Mouse (Mus musculus): ENCODE data around the gene Prickle4. TPM values are rescaled to one million over a fixed set of nuclear protein-coding genes. Genes with fewer than 3 reads are reported as not detected.
A peak's percentile ranks its signal among the peaks of the same experiment; 100 is the strongest.

The Prickle4 gene
- polyA plus RNA-seq, 1 experiment from 2014 or later = 0.51 TPM

- Histone ChIP-seq H3K9me3 (ENCODE audit: control insufficient read depth, low read length) (no peaks in the 10 kb centered on the region), H3K4me1 (replicated peaks; ENCODE audit: control insufficient read depth, insufficient read depth) (no peaks in the 10 kb centered on the region), H3K36me3 (ENCODE audit: control insufficient read depth, insufficient read depth, low read length) (no peaks in the 10 kb centered on the region), H3K27me3 (ENCODE audit: control insufficient read depth, insufficient read depth, low read length) (no peaks in the 10 kb centered on the region), H3K4me2 (replicated peaks; ENCODE audit: low read depth) (no peak overlapping the region), H3K27ac (replicated peaks) (peak overlapping the region; percentile 45; the same call in 1 of the 2 replicates), H3K4me3 (ENCODE audit: low read depth, low read length) (no peak overlapping the region), H3K9ac (ENCODE audit: low read length) (no peak overlapping the region)
- 37% methylated on average over 4 of the region's 4 CpGs for WGBS
- ATAC-seq (ENCODE audit: low FRiP score, low TSS enrichment) (peak; percentile 48; the same call in 1 of the 2 replicates), DNase-seq (ENCODE audit: low spot score) (peak; percentile 66)
- TF ChIP-seq CTCF (IDR thresholded peaks at IDR 0.05; ENCODE audit: low read depth) (no peak), EP300 (optimal IDR thresholded peaks at IDR 0.05) (no peak)
These were observed 14.4 kb upstream of the Prickle4 start for GRCm38 (mm10) chr17:47708972-47709371.

GRCm38 (mm10) chr17:47707961-47708360 lies 13.4 kb upstream of the Prickle4 start:
- Histone ChIP-seq H3K9ac (ENCODE audit: low read length) (no peak overlapping the region), H3K27ac (replicated peaks) (no peak overlapping the region), H3K4me1 (replicated peaks; ENCODE audit: control insufficient read depth, insufficient read depth) (no peaks in the 10 kb centered on the region), H3K4me3 (ENCODE audit: low read depth, low read length) (no peak overlapping the region), H3K4me2 (replicated peaks; ENCODE audit: low read depth) (no peak overlapping the region), H3K36me3 (ENCODE audit: control insufficient read depth, insufficient read depth, low read length) (no peaks in the 10 kb centered on the region), H3K27me3 (ENCODE audit: control insufficient read depth, insufficient read depth, low read length) (no peaks in the 10 kb centered on the region), H3K9me3 (ENCODE audit: control insufficient read depth, low read length) (no peaks in the 10 kb centered on the region)
- DNase-seq (ENCODE audit: low spot score) (no peak), ATAC-seq (ENCODE audit: low FRiP score, low TSS enrichment) (no peak)
- no peak for TF ChIP-seq CTCF (IDR thresholded peaks at IDR 0.05; ENCODE audit: low read depth)
- WGBS = 80% methylated on average over 3 of the region's 3 CpGs

- DNase-seq (ENCODE audit: low spot score) (no peak), ATAC-seq (ENCODE audit: low FRiP score, low TSS enrichment) (no peak)
- Histone ChIP-seq H3K4me2 (replicated peaks; ENCODE audit: low read depth) (no peak overlapping the region), H3K27ac (replicated peaks) (no peak overlapping the region), H3K9ac (ENCODE audit: low read length) (no peak overlapping the region), H3K4me1 (replicated peaks; ENCODE audit: control insufficient read depth, insufficient read depth) (no peaks in the 10 kb centered on the region), H3K9me3 (ENCODE audit: control insufficient read depth, low read length) (no peaks in the 10 kb centered on the region), H3K36me3 (ENCODE audit: control insufficient read depth, insufficient read depth, low read length) (peaks cover 7% of the 10 kb centered on the region; the same call in 1 of the 2 replicates), H3K4me3 (ENCODE audit: low read depth, low read length) (no peak overlapping the region), H3K27me3 (ENCODE audit: control insufficient read depth, insufficient read depth, low read length) (no peaks in the 10 kb centered on the region)
- TF ChIP-seq CTCF (IDR thresholded peaks at IDR 0.05; ENCODE audit: low read depth) (no peak), EP300 (optimal IDR thresholded peaks at IDR 0.05) (no peak)
- WGBS = 47% methylated on average over 1 of the region's 1 CpGs
These were observed 11.7 kb upstream of the Prickle4 start for GRCm38 (mm10) chr17:47706196-47706595.

DNA sequence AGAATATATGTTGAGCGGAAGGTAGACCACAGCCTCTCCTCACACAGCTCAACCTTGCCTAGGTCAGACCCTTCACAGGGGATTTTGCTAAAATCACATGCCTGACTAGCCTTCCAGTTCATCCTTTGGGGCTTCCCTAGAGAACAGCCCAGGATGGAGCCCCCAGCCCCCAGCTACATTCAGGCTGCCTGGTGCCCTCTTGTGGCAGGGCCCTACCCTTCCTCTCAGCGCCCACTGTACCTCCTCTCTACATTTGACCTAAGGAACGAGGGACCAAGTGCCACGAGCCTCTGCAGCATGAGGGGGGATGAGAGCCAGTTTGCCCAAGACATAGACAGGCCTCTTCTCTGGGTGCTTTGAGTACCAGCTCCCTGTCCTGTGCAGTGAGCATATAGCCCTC lies 10.2 kb upstream of the Prickle4 start:
- Histone ChIP-seq H3K36me3 (ENCODE audit: control insufficient read depth, insufficient read depth, low read length) (peaks cover 7% of the 10 kb centered on the region; the same call in 1 of the 2 replicates), H3K27me3 (ENCODE audit: control insufficient read depth, insufficient read depth, low read length) (no peaks in the 10 kb centered on the region), H3K4me2 (replicated peaks; ENCODE audit: low read depth) (no peak overlapping the region), H3K9ac (ENCODE audit: low read length) (no peak overlapping the region), H3K27ac (replicated peaks) (no peak overlapping the region), H3K9me3 (ENCODE audit: control insufficient read depth, low read length) (no peaks in the 10 kb centered on the region), H3K4me1 (replicated peaks; ENCODE audit: control insufficient read depth, insufficient read depth) (no peaks in the 10 kb centered on the region), H3K4me3 (ENCODE audit: low read depth, low read length) (no peak overlapping the region)
- DNase-seq (ENCODE audit: low spot score) (no peak), ATAC-seq (ENCODE audit: low FRiP score, low TSS enrichment) (no peak)
- no peak for TF ChIP-seq EP300 (optimal IDR thresholded peaks at IDR 0.05)
- peak; percentile 47 for TF ChIP-seq CTCF (IDR thresholded peaks at IDR 0.05; ENCODE audit: low read depth)
- 78% methylated on average over 4 of the region's 4 CpGs for WGBS

DNA sequence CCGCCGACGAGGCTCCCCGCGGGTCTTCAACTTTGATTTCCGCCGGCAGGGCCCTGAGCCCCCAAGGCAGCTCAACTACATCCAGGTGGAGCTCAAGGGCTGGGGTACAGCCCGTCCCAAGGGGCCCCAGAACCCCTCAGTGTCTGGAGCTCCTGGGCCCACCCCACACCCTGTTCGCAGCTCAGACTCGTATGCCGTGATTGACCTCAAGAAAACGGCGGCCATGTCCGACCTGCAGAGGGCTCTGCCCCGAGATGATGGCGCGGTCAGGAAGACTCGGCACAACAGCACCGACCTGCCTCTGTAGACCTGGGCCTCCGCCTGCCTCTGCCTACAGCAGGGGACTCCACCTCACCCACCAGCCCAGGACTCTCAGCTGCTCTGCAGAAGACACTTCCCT lies 9.0 kb upstream of the Prickle4 start:
- H3K4me2 ChIP-seq (replicated peaks; ENCODE audit: low read depth) = no peak overlapping the region
- H3K4me1 ChIP-seq (replicated peaks; ENCODE audit: control insufficient read depth, insufficient read depth) = no peaks in the 10 kb centered on the region
- DNase-seq (ENCODE audit: low spot score) (no peak), ATAC-seq (ENCODE audit: low FRiP score, low TSS enrichment) (no peak)
- no peaks in the 10 kb centered on the region for H3K9me3 ChIP-seq (ENCODE audit: control insufficient read depth, low read length)
- H3K27me3 ChIP-seq (ENCODE audit: control insufficient read depth, insufficient read depth, low read length) = no peaks in the 10 kb centered on the region
- no peak overlapping the region for H3K9ac ChIP-seq (ENCODE audit: low read length)
- H3K36me3 ChIP-seq (ENCODE audit: control insufficient read depth, insufficient read depth, low read length) = peaks cover 7% of the 10 kb centered on the region; the same call in 1 of the 2 replicates
- no peak overlapping the region for H3K4me3 ChIP-seq (ENCODE audit: low read depth, low read length)
- TF ChIP-seq EP300 (optimal IDR thresholded peaks at IDR 0.05) = no peak
- TF ChIP-seq CTCF (IDR thresholded peaks at IDR 0.05; ENCODE audit: low read depth) = no peak
- no peak overlapping the region for H3K27ac ChIP-seq (replicated peaks)
- WGBS = 53% methylated on average over 20 of the region's 20 CpGs

- DNase-seq (ENCODE audit: low spot score) = no peak
- peaks cover 7% of the 10 kb centered on the region; the same call in 1 of the 2 replicates for H3K36me3 ChIP-seq (ENCODE audit: control insufficient read depth, insufficient read depth, low read length)
- H3K27ac ChIP-seq (replicated peaks) = no peak overlapping the region
- TF ChIP-seq CTCF (IDR thresholded peaks at IDR 0.05; ENCODE audit: low read depth) (no peak), EP300 (optimal IDR thresholded peaks at IDR 0.05) (no peak)
- no peaks in the 10 kb centered on the region for H3K9me3 ChIP-seq (ENCODE audit: control insufficient read depth, low read length)
- no peak overlapping the region for H3K4me3 ChIP-seq (ENCODE audit: low read depth, low read length)
- no peak for ATAC-seq (ENCODE audit: low FRiP score, low TSS enrichment)
- H3K27me3 ChIP-seq (ENCODE audit: control insufficient read depth, insufficient read depth, low read length) = no peaks in the 10 kb centered on the region
- H3K4me2 ChIP-seq (replicated peaks; ENCODE audit: low read depth) = no peak overlapping the region
- no peak overlapping the region for H3K9ac ChIP-seq (ENCODE audit: low read length)
- no peaks in the 10 kb centered on the region for H3K4me1 ChIP-seq (replicated peaks; ENCODE audit: control insufficient read depth, insufficient read depth)
- WGBS = 47% methylated on average over 28 of the region's 28 CpGs
These were observed 8.2 kb upstream of the Prickle4 start for GRCm38 (mm10) chr17:47702548-47703345.

Measured in stomach, postnatal 0 days (tissue).